ENCODE assay signal across 7 mouse cellular contexts in genomic region chr17:23598582-23599552, GRCm38 (mm10). TPM values are rescaled to one million over a fixed set of nuclear protein-coding genes. Genes with fewer than 3 reads are reported as not detected.
DNase-seq lines count a peak whose midpoint lies in the region; ATAC-seq and TF ChIP-seq lines count a peak whose summit lies in the region.

Gene Zfp13, minus strand, starts transcription at chr17:23599487.

- H3K4me3 ChIP-seq in embryonic facial prominence, embryonic 10.5 days, result peak within 1 kb of the TSS; percentile 58
- peak within 1 kb of the TSS; percentile 53 for H3K4me3 ChIP-seq in intestine, postnatal 0 days (ENCODE audit: low read depth, low read length)
- H3K4me3 ChIP-seq in midbrain, embryonic 12.5 days, result peak within 1 kb of the TSS; percentile 41

- no peaks in the 10 kb centered on the region for H3K27me3 ChIP-seq in embryonic facial prominence, embryonic 10.5 days (replicated peaks; ENCODE audit: low read depth, poor library complexity, severe bottlenecking)
- H3K27me3 ChIP-seq in intestine, postnatal 0 days (replicated peaks; ENCODE audit: control insufficient read depth, insufficient read depth, low read length), result no peaks in the 10 kb centered on the region
- no peaks in the 10 kb centered on the region for H3K27me3 ChIP-seq in midbrain, embryonic 12.5 days

- peak within 1 kb of the TSS; percentile 86 for H3K4me2 ChIP-seq in intestine, postnatal 0 days (replicated peaks; ENCODE audit: low read depth)
- H3K4me2 ChIP-seq in midbrain, embryonic 12.5 days (replicated peaks), result peak within 1 kb of the TSS; percentile 62

- WGBS in embryonic facial prominence, embryonic 10.5 days, result 9% methylated on average over 31 of the region's 31 CpGs
- WGBS in intestine, postnatal 0 days, result 3% methylated on average over 31 of the region's 31 CpGs
- 9% methylated on average over 29 of the region's 31 CpGs for WGBS in midbrain, embryonic 12.5 days

- peak within 1 kb of the TSS; percentile 90 for H3K27ac ChIP-seq in embryonic facial prominence, embryonic 10.5 days (replicated peaks)
- H3K27ac ChIP-seq in intestine, postnatal 0 days (ENCODE audit: low read depth, low read length), result peak within 1 kb of the TSS; percentile 81
- H3K27ac ChIP-seq in midbrain, embryonic 12.5 days (replicated peaks), result peak within 1 kb of the TSS; percentile 56; the same call in 1 of the 2 replicates

- H3K4me1 ChIP-seq in embryonic facial prominence, embryonic 10.5 days, result peaks cover 39% of the 10 kb centered on the region
- peaks cover 4% of the 10 kb centered on the region; the same call in 1 of the 2 replicates for H3K4me1 ChIP-seq in intestine, postnatal 0 days (replicated peaks; ENCODE audit: control insufficient read depth, insufficient read depth, low read length)
- peaks cover 11% of the 10 kb centered on the region; the same call in 1 of the 2 replicates for H3K4me1 ChIP-seq in midbrain, embryonic 12.5 days

- ATAC-seq in intestine, postnatal 0 days, result peak; percentile 97
- ATAC-seq in midbrain, embryonic 12.5 days (ENCODE audit: low FRiP score, low read depth), result peak; percentile 92

- intact Hi-C loops in left cerebral cortex, postnatal 4 days (cut with DNase I), result no loop called here

- H3K9ac ChIP-seq in intestine, postnatal 0 days (ENCODE audit: low read depth, low read length), result peak within 1 kb of the TSS; percentile 54
- peak within 1 kb of the TSS; percentile 50 for H3K9ac ChIP-seq in midbrain, embryonic 12.5 days (replicated peaks)

- no peaks in the 10 kb centered on the region for H3K36me3 ChIP-seq in embryonic facial prominence, embryonic 10.5 days (replicated peaks)
- no peaks in the 10 kb centered on the region for H3K36me3 ChIP-seq in intestine, postnatal 0 days (ENCODE audit: control insufficient read depth, insufficient read depth)
- H3K36me3 ChIP-seq in midbrain, embryonic 12.5 days, result no peaks in the 10 kb centered on the region

- no peak for TF ChIP-seq CTCF in intestine, postnatal 0 days (IDR thresholded peaks at IDR 0.05; ENCODE audit: low read depth)

- DNase-seq in adrenal gland, postnatal 10 days, result peak; percentile 91
- peak; percentile 93 for DNase-seq in embryonic facial prominence, embryonic 10.5 days (ENCODE audit: low spot score)
- DNase-seq in gonadal fat pad, adult 2 months (ENCODE audit: low read depth), result peak; percentile 79
- peak; percentile 79 for DNase-seq in left cerebral cortex, postnatal 4 days
- DNase-seq in spleen, adult 12 weeks (ENCODE audit: low spot score), result peak; percentile 65

- H3K9me3 ChIP-seq in embryonic facial prominence, embryonic 10.5 days, result no peaks in the 10 kb centered on the region
- no peaks in the 10 kb centered on the region for H3K9me3 ChIP-seq in intestine, postnatal 0 days (ENCODE audit: control insufficient read depth)
- no peaks in the 10 kb centered on the region for H3K9me3 ChIP-seq in midbrain, embryonic 12.5 days

RNA-seq across cellular contexts. Expression of gene Zfp13, which starts in this region (rescaled TPM):
- 10 to 100 TPM; 10.6 to 12.5 TPM for total RNA-seq in adrenal gland, postnatal 10 days (2021)
- polyA plus RNA-seq in embryonic facial prominence, embryonic 10.5 days (2016; fragmentation: Nextera tagmentation; extraction: Ambion mirVana), result 22.4 and 24.4 TPM in 2 replicates
- 27.0 and 36.2 TPM in 2 replicates for polyA plus RNA-seq in gonadal fat pad, adult 2 months (2012; rRNA removed)
- polyA plus RNA-seq in intestine, postnatal 0 days (2015; fragmentation: Nextera tagmentation; extraction: Ambion mirVana), result 3.1 and 3.4 TPM in 2 replicates
- 10 to 100 TPM; 42.1 to 42.4 TPM for total RNA-seq in left cerebral cortex, postnatal 4 days (2021)
- 24.1 and 25.9 TPM in 2 replicates for polyA plus RNA-seq in midbrain, embryonic 12.5 days (2016; fragmentation: Nextera tagmentation; extraction: Ambion mirVana)

Comparison
In these comparisons a context has a peak if more than half of its experiments do, and no peak if none do; other contexts are left out.
1. Peak in every context shown above with its lines: DNase-seq, ATAC-seq, H3K4me3 ChIP-seq and H3K27ac ChIP-seq.